Mouse (Mus musculus) mesoderm, embryonic 11.5 days (tissue): ENCODE results near the gene Tom1.
A peak's percentile ranks its signal among the peaks of the same experiment; 100 is the strongest.

Experiments used
- DNase-seq: peaks from one replicate; pipeline ENCODE4 v3.0.0-alpha.2; 2012; ENCODE audit warnings: low read depth, low spot score

Gene Tom1

GRCm38 (mm10) chr8:75033511-75034243, at the start of gene Tom1:
TSS of gene Tom1 (plus strand) at chr8:75033705.
- DNase-seq = peak; percentile 98

DNA sequence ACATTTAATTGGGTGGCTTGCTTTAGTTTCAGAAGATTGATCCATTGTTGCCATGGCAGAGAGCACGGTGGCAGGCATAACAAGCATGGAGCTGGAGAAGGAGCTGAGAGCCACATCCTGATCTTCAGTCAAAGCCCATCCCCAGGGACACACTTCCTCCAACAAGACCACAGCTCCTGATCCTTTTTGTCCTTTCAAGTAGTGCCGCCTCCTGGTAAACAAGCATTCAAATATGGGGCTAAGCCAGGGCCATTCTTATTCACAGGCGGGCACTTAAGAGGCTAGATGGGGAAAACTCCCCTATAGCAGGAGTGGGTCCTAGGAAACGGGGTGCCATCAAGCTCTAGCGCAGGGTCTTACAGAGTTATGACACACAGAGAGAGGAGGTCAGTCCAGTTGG, 46.1 kb upstream of the Tom1 start:
- no peak for DNase-seq

DNA sequence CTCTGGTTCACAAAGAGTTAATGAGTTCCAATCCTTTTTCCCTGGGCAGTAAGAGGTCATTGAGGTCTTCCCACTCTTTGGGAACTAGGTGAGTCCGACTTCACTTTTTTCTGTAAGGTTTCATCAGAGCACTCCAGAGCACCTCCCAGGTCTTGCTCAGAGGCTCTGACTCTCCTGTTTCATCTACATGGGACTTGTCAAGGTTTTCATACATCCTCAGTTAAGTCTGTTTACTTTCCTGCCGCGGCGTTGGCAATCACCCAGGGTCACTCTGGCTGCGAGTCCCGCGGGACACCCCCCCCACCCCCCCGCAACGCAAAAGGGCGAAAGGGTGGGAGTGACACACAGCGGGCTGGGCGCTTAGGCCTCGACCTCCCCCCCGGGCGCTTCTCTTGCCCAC, 43.5 kb upstream of the Tom1 start:
- no peak for DNase-seq

DNA sequence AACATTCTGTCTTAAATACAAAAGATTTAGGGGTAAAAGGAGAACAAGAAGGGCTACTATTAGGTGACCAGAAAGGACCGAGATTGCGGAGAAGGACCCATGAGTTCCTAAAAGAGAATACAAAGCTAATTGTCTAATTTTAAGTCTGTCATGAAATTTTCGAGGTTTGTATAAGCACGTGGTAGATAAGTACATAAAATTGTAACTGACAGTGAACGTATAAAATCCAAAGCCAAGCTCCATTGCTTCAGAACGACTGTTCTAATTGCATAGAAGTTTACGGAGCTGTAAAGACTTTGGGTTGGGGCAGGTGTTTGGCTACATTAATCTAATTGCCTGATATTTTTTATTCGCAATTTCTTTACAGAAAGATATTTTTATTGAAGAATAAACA, 40.4 kb upstream of the Tom1 start, which contains the start of gene Hmgxb4:
Gene Hmgxb4, plus strand, starts transcription at position 276 of the 394 bp plus-strand sequence.
- DNase-seq = no peak

- DNase-seq = peak; percentile 92
Observed at GRCm38 (mm10) chr8:74993475-74994451, 39.7 kb upstream of the Tom1 start.

- peak; percentile 19 for DNase-seq
Observed at GRCm38 (mm10) chr8:74994540-74994939, 39.0 kb upstream of the Tom1 start.

DNA sequence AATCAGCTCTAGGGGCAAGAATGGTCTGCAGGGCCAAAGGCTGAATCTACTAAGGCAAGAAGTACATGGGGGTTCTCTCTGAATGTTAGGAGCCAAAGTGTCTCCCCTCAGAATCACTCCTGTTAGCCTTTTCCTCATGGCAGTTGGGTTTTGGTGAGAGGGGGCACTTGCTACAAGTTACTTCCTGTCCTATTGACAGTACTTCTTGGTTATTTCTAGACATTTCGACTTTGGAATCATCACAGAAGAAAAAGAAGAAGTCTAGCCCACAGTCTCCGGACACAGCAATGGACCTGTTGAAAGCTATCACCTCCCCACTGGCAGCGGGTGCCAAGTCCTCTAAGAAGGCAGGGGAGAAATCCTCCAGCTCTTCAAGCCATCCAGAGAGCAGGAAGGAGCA, 33.1 kb upstream of the Tom1 start:
- DNase-seq = no peak

DNA sequence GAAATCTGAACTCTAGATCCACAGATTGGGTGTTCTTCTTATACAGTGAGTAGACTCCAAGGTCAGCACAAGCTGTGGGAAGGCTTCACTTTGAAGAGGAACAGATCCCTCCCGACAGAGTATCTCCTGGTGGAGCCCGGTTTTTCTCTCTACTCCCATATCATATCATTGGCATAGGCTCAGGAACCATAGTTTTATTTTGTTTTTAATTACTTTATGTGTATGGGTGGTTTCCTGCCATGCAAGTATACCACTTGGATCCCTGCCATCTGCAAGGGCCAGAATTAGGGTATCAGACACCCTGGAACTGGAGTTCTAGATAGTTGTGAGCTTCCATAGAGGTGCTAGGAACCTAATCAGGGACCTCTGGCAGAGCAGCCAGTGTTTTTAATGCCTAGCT, 24.7 kb upstream of the Tom1 start:
- DNase-seq = no peak

- no peak for DNase-seq
Observed at GRCm38 (mm10) chr8:75013557-75013956, 19.9 kb upstream of the Tom1 start.

GRCm38 (mm10) chr8:75013964-75014363, 19.5 kb upstream of the Tom1 start:
- no peak for DNase-seq

- no peak for DNase-seq
Observed at GRCm38 (mm10) chr8:75015981-75016380, 17.5 kb upstream of the Tom1 start.

DNA sequence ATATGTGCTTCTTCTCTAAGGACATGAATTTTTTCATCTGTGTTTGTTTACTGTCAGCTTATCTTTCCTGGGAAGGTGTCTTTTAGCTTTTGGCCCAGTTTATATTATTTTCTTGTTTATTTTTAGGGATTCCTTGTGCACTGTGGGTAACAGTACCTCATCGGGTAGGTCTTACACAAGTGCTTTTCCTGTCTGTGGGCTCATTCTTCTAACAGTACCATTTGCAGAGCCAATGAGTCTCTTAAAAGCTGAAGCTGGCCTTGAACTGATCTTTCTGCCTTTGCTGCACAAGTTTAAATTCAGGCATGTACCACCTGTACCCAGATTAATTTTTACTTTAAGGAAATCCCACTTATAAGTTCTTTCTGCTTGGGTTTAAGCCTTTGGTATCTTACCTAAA, 17.1 kb upstream of the Tom1 start:
- no peak for DNase-seq

DNA sequence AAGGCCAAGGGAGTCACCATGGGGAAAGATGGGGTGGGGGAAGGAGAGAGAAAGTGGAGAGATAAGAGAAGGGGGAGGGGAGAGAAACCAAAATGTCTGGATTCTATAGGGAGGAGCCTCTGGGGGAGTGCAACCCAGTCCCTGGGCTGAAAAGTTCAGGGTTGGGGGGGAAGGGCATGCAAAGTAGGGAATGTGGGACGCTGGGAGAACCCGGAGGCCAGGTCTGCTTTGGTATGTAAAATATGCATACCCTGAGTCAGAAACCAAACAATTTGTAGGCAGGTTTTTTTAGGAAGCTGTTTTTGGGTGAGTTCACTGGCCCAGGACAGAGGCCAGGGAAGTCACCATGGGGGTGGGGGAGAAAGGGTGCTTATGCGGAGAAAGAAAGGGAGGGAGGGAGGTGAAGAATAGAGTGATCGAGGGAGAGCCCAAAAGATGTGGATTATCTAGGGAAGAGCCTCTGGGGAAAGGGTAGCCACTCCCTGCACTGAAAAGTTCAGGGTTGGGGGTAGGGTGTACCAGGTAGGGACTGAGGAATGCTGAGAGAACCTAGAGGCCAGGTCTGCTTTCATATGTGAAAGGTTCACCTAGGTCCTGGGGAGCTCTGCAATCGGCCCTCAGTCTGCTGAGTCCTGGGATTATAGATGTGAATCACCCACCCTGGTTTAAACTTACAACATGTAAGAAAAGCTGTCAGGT, 15.1 kb upstream of the Tom1 start:
- peak; percentile 40 for DNase-seq

GRCm38 (mm10) chr8:75023660-75024316, 9.7 kb upstream of the Tom1 start:
- DNase-seq = no peak

GRCm38 (mm10) chr8:75025809-75026208, 7.7 kb upstream of the Tom1 start:
- DNase-seq = no peak

GRCm38 (mm10) chr8:75030453-75031024, 3.0 kb upstream of the Tom1 start:
- no peak for DNase-seq

- DNase-seq = no peak
Observed at GRCm38 (mm10) chr8:75032961-75033360, 544 bp upstream of the Tom1 start.

DNA sequence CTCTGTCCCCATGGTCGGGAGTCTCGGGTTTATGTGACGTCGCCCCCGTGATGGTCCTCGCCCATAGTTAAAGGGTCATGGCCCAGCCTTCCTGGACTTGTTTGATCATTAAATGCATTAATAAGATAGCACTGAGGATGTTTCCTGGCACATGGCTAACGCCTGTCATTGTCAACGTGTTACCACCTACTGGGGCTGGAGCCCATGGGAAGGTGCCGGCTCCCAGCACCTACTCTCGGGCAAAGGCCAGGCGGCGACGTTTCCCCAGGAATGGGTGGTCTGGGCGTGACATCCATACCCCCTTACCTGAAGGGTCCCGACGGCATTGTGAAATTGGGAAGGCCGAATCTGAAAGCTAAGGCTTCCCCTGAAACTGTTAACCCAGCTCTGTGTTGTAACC, 780 bp downstream of the Tom1 start:
- no peak for DNase-seq

DNA sequence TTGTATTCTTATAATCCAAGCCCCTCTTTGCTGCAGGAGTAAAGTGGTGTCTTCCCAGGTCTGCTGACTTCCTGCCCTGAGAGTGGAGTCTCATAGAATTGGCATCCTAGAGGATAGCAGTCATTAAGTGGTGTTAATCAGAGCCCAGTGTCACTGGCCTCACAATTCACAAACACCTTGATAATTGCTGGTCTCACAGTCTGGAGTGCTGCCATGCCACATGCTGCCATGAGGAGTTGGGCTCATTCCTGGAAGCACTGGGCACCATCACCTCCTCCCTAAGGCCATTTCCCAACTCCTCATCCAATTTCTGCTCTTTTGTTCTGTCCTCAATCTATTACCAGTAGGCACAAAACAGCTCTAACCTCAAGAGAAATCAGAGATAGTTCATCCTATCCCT, 2.1 kb downstream of the Tom1 start:
- DNase-seq = no peak

- DNase-seq = no peak
Observed at GRCm38 (mm10) chr8:75038497-75038896, 5.0 kb downstream of the Tom1 start.

GRCm38 (mm10) chr8:75039754-75040153, 6.2 kb downstream of the Tom1 start:
- no peak for DNase-seq
